Mouse (Mus musculus) midbrain, embryonic 16.5 days (tissue): Measurements from ENCODE around the gene Pdpk1. TPM values are rescaled to one million over a fixed set of nuclear protein-coding genes. Genes with fewer than 3 reads are reported as not detected.

ENCODE experiments used
- polyA plus RNA-seq: library from polyadenylated mRNA; unstranded; fragments of >200 nt; fragmentation: Nextera tagmentation; extraction: Ambion mirVana; gene quantifications from 2 replicates; pipeline ENCODE4 v1.2.1, GENCODE M21; 2015

Pdpk1 gene
- polyA plus RNA-seq, 1 experiment from 2014 or later = 69.2 TPM

Other genes starting within 250 kb of the Pdpk1 start
- not detected in 2 replicates for gene Dcpp3, start 233.5 kb downstream of the Pdpk1 start, polyA plus RNA-seq
- not detected in 2 replicates for gene Sbp, start 209.3 kb downstream of the Pdpk1 start, polyA plus RNA-seq
- gene Sbpl, start 195.7 kb downstream of the Pdpk1 start, polyA plus RNA-seq = not detected in 2 replicates
- gene Prss30, start 170.4 kb downstream of the Pdpk1 start, polyA plus RNA-seq = 0.24 TPM in 1 of 2 replicates, not detected in the other
- gene Prss22, start 152.8 kb downstream of the Pdpk1 start, polyA plus RNA-seq = not detected in 2 replicates
- gene Prss27, start 112.8 kb downstream of the Pdpk1 start, polyA plus RNA-seq = 0.19 and 0.27 TPM in 2 replicates
- 72.7 and 75.2 TPM in 2 replicates for gene Kctd5, start 77.4 kb downstream of the Pdpk1 start, polyA plus RNA-seq
- gene Amdhd2, start 12.8 kb upstream of the Pdpk1 start, polyA plus RNA-seq = 31.1 and 31.6 TPM in 2 replicates
- gene Atp6v0c, start 18.8 kb upstream of the Pdpk1 start, polyA plus RNA-seq = 1,371 and 1,629 TPM in 2 replicates
- 30.6 and 30.8 TPM in 2 replicates for gene Tbc1d24, start 54.6 kb upstream of the Pdpk1 start, polyA plus RNA-seq
- 3.9 and 4.4 TPM in 2 replicates for gene Ntn3, start 58.6 kb upstream of the Pdpk1 start, polyA plus RNA-seq
- 9.2 and 9.5 TPM in 2 replicates for gene Tedc2, start 69.9 kb upstream of the Pdpk1 start, polyA plus RNA-seq
- 12.7 and 12.9 TPM in 2 replicates for gene Ccnf, start 100.6 kb upstream of the Pdpk1 start, polyA plus RNA-seq
- gene Abca17, start 200.1 kb upstream of the Pdpk1 start, polyA plus RNA-seq = 0.55 and 0.83 TPM in 2 replicates
- 35.0 and 37.6 TPM in 2 replicates for gene Abca3, start 201.0 kb upstream of the Pdpk1 start, polyA plus RNA-seq